Mouse (Mus musculus) megakaryocyte, embryonic 14.5 days (primary cell): ENCODE results near the gene Mn1.

ENCODE experiments used
- FLI1 ChIP-seq: IDR thresholded peaks from 2 replicates; pipeline ENCODE4 v1.6.1; 2012; ENCODE audit warnings: low read length, inconsistent platforms, mixed read lengths
- GATA1 ChIP-seq: IDR thresholded peaks from 3 replicates; pipeline ENCODE4 v1.6.1; 2012; ENCODE audit warnings: mixed read lengths, low read length, inconsistent platforms, borderline replicate concordance

DNA sequence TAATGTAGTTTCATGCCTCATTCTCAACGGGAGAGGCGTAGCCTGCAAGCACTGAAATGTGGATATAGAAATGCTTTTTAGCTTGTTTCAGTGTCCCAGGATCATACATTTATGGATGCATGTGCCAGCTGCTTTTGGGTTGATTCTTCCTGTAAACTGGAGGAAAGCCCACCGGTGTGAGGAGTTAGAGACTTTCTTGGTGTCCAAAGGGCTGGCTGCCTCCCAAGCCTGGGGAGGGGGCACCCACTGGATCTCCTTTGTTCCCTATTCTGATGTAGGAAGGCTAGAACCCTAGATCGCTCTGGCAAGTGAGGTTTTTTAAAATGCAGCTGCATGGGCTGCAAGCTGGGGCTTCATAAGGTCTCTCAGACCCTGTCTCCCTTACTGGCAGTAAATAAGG lies 6.5 kb downstream of the Mn1 start:
- TF ChIP-seq FLI1 (no peak), GATA1 (no peak)
